Mouse (Mus musculus) neural tube, embryonic 12.5 days (tissue): ENCODE measurements around the gene Sema4b. TPM values are rescaled to one million over a fixed set of nuclear protein-coding genes. Genes with fewer than 3 reads are reported as not detected.

Source experiments
- ATAC-seq: fragments of 200-750 bp; cut with Nextera tagmentation; 2 replicates; pipeline ENCODE4 v1.8.0; 2017; ENCODE audit warnings: low read depth, mild to moderate bottlenecking, moderate TSS enrichment, moderate library complexity; ENCODE audit not compliant: low FRiP score
- H3K27ac ChIP-seq: fragments of 300-500 bp; sonication (generic); 2 replicates; pipeline ENCODE4 v1.5.1; 2016
- H3K27me3 ChIP-seq: fragments of 300-500 bp; sonication (generic); replicated peaks from 2 replicates; pipeline ENCODE4 v1.6.1; 2016; ENCODE audit warnings: mild to moderate bottlenecking
- H3K36me3 ChIP-seq: fragments of 300-500 bp; sonication (generic); 2 replicates; pipeline ENCODE4 v1.6.1; 2016; ENCODE audit warnings: mild to moderate bottlenecking
- H3K4me1 ChIP-seq: fragments of 300-500 bp; sonication (generic); 2 replicates; pipeline ENCODE4 v1.6.1; 2016
- H3K4me2 ChIP-seq: fragments of 300-500 bp; sonication (generic); replicated peaks from 2 replicates; pipeline ENCODE4 v1.6.1; 2016; ENCODE audit warnings: mild to moderate bottlenecking
- H3K4me3 ChIP-seq: fragments of 300-500 bp; sonication (generic); 2 replicates; pipeline ENCODE4 v1.5.1; 2016
- H3K9ac ChIP-seq: fragments of 300-500 bp; sonication (generic); 2 replicates; pipeline ENCODE4 v1.6.1; 2016; ENCODE audit warnings: mild to moderate bottlenecking
- H3K9me3 ChIP-seq: fragments of 300-500 bp; sonication (generic); 2 replicates; pipeline ENCODE4 v1.6.1; 2016; ENCODE audit warnings: mild to moderate bottlenecking
- WGBS: fragments of 180-500 bp; shearing (Covaris S2); methylation state at CpG from one replicate; pipeline ENCODE4 v1.1.7; 2016; 5-methylcytosine and 5-hydroxymethylcytosine counted together
- polyA plus RNA-seq: library from polyadenylated mRNA; unstranded; fragments of >200 nt; fragmentation: Nextera tagmentation; extraction: Ambion mirVana; gene quantifications from 2 replicates; pipeline ENCODE4 v1.2.1, GENCODE M21; 2016

Sema4b gene
- polyA plus RNA-seq, 1 experiment from 2014 or later = 18.9 TPM

DNA sequence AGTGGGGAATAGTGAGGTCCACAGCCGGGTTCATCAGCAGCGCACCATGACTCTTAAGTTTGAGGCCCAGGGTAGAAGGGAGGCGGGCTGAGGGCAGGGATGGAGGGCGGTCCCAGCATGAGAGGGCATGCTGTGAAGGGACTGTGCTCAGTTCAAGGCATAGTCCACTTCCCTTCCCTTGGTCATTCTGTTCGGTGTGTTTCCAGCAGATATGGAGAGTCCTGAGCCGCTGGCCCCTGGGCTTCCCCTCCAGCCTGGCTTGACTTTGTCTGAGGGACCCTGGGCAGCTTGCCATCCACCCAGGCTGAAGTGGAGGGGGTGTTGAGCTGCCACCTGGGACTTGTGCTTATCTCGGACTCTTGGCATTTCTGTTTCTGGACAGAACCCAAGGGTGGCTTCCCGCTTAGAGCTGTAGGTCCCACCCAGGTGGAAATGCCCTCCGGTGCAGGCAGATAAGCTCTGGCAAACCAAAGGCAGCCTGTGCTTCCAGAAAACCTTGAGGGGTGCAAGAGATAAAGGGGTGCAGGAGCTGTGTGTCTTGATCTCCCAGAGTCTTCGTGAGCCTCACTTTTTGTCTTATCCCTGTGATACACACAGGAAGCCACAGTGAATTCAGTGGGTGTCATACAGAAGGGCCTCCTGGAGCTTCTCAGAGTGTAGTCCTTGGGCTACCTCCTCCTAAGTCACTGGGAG, 22.2 kb downstream of the Sema4b start:
- Histone ChIP-seq H3K4me1 (peaks cover 43% of the 10 kb centered on the region), H3K9ac (peak overlapping the region; percentile 33; the same call in 1 of the 2 replicates), H3K27me3 (no peaks in the 10 kb centered on the region), H3K9me3 (no peaks in the 10 kb centered on the region), H3K27ac (no peak overlapping the region), H3K4me3 (no peak overlapping the region), H3K4me2 (no peak overlapping the region), H3K36me3 (peaks cover 12% of the 10 kb centered on the region)
- ATAC-seq = no peak
- WGBS = 84% methylated on average over 10 of the region's 10 CpGs

- Histone ChIP-seq H3K4me3 (no peak overlapping the region), H3K9ac (0 out of 2 replicates have a peak overlapping the region, but pooled peaks have one; percentile 5), H3K4me1 (peaks cover 36% of the 10 kb centered on the region; the same call in 1 of the 2 replicates), H3K27ac (no peak overlapping the region), H3K27me3 (no peaks in the 10 kb centered on the region), H3K36me3 (peaks cover 12% of the 10 kb centered on the region), H3K9me3 (no peaks in the 10 kb centered on the region), H3K4me2 (no peak overlapping the region)
- 79% methylated on average over 6 of the region's 6 CpGs for WGBS
- ATAC-seq = no peak
These were observed 23.0 kb downstream of the Sema4b start for GRCm38 (mm10) chr7:80209669-80210068.

GRCm38 (mm10) chr7:80210982-80211381, 24.3 kb downstream of the Sema4b start:
- Histone ChIP-seq H3K9ac (no peak overlapping the region), H3K4me1 (peaks cover 36% of the 10 kb centered on the region; the same call in 1 of the 2 replicates), H3K9me3 (no peaks in the 10 kb centered on the region), H3K4me2 (no peak overlapping the region), H3K27ac (no peak overlapping the region), H3K36me3 (peaks cover 17% of the 10 kb centered on the region), H3K4me3 (no peak overlapping the region), H3K27me3 (no peaks in the 10 kb centered on the region)
- WGBS = 92% methylated on average over 4 of the region's 4 CpGs
- ATAC-seq = no peak

GRCm38 (mm10) chr7:80213604-80214003, 27.0 kb downstream of the Sema4b start:
- no peak for ATAC-seq
- Histone ChIP-seq H3K4me3 (no peak overlapping the region), H3K4me1 (0 out of 2 replicates have a peak, but pooled peaks cover 14% of the 10 kb centered on the region), H3K9ac (no peak overlapping the region), H3K36me3 (peaks cover 43% of the 10 kb centered on the region), H3K27me3 (no peaks in the 10 kb centered on the region), H3K4me2 (no peak overlapping the region), H3K9me3 (no peaks in the 10 kb centered on the region), H3K27ac (no peak overlapping the region)
- WGBS = 93% methylated on average over 7 of the region's 7 CpGs

DNA sequence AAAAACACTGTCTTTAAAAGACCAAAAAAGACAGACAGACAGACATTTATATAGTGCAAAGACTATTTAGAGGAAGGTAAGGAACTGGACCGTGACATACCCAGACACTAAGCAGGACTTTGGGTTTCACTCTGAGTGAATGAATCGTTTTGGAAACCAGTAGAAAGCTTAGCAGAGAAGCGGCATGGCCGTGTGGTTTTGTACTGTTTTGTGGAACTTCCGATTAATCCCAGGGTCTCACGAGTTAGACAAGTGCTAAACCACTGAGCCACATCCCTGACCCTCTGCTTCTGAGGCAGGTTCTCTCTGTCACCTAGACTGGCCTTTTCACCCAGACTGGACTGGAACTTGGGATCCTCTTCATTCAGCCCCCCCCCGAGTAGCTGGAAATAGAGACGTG, 27.8 kb downstream of the Sema4b start:
- H3K27me3 ChIP-seq = no peaks in the 10 kb centered on the region
- H3K4me1 ChIP-seq = 0 out of 2 replicates have a peak, but pooled peaks cover 10% of the 10 kb centered on the region
- no peak overlapping the region for H3K9ac ChIP-seq
- ATAC-seq = no peak
- no peak overlapping the region for H3K27ac ChIP-seq
- H3K4me2 ChIP-seq = no peak overlapping the region
- H3K36me3 ChIP-seq = peaks cover 51% of the 10 kb centered on the region
- 90% methylated on average over 8 of the region's 8 CpGs for WGBS
- no peak overlapping the region for H3K4me3 ChIP-seq
- no peaks in the 10 kb centered on the region for H3K9me3 ChIP-seq

DNA sequence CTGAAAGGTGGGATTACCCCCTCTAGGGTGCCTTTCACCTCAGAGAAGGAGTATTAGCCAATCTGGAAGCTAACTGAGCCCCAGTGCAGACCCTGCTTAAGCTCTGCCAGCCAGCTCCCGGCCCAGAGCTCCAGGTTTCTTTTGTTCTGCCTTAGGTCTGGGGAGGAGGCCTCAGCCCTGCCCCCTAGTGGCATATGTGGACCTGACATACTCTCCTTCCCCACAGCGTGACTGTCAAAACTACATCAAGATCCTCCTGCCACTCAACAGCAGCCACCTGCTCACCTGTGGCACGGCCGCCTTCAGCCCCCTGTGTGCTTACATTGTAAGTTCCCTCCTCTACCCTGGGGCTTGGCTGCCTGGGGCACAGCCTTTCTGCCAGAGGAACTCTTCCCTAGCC, 28.8 kb downstream of the Sema4b start:
- 37% methylated on average over 4 of the region's 4 CpGs for WGBS

DNA sequence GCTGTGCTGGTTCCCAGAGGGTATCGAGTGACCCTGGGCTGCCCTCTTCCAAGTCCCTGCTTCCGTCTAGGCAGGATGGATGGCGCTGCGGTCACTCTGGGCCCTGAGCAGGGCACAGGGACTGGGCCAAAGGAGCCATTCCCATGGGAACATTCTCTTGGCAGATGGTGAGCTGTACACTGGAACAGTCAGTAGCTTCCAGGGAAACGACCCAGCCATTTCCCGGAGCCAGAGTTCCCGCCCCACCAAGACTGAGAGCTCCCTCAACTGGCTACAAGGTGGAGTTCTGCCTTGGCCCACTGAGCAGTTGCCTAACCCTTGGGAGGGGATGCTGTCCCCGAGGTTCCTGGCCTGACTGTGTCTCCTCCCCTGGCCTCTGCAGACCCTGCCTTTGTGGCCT, 29.9 kb downstream of the Sema4b start:
- H3K9me3 ChIP-seq = no peaks in the 10 kb centered on the region
- H3K9ac ChIP-seq = no peak overlapping the region
- H3K4me1 ChIP-seq = 0 out of 2 replicates have a peak, but pooled peaks cover 7% of the 10 kb centered on the region
- 73% methylated on average over 8 of the region's 8 CpGs for WGBS
- H3K27me3 ChIP-seq = no peaks in the 10 kb centered on the region
- H3K36me3 ChIP-seq = peaks cover 72% of the 10 kb centered on the region
- no peak for ATAC-seq
- H3K4me2 ChIP-seq = no peak overlapping the region
- no peak overlapping the region for H3K4me3 ChIP-seq
- no peak overlapping the region for H3K27ac ChIP-seq

More for the DNA sequence above, 28.8 kb downstream of the Sema4b start:
- Histone ChIP-seq H3K9me3 (no peaks in the 10 kb centered on the region), H3K27ac (no peak overlapping the region), H3K27me3 (no peaks in the 10 kb centered on the region), H3K9ac (0 out of 2 replicates have a peak overlapping the region, but pooled peaks have one; percentile 26), H3K36me3 (peaks cover 61% of the 10 kb centered on the region), H3K4me1 (0 out of 2 replicates have a peak, but pooled peaks cover 7% of the 10 kb centered on the region), H3K4me3 (no peak overlapping the region), H3K4me2 (no peak overlapping the region)
- ATAC-seq = peak; percentile 85

GRCm38 (mm10) chr7:80218666-80219065, 32.0 kb downstream of the Sema4b start:
- no peak overlapping the region for H3K27ac ChIP-seq
- peaks cover 73% of the 10 kb centered on the region for H3K36me3 ChIP-seq
- 0 out of 2 replicates have a peak, but pooled peaks cover 7% of the 10 kb centered on the region for H3K4me1 ChIP-seq
- ATAC-seq = no peak
- H3K4me3 ChIP-seq = no peak overlapping the region
- WGBS = 94% methylated on average over 9 of the region's 9 CpGs
- H3K9me3 ChIP-seq = no peaks in the 10 kb centered on the region
- H3K4me2 ChIP-seq = no peak overlapping the region
- H3K27me3 ChIP-seq = no peaks in the 10 kb centered on the region
- no peak overlapping the region for H3K9ac ChIP-seq

GRCm38 (mm10) chr7:80220237-80220797, 33.7 kb downstream of the Sema4b start:
- Histone ChIP-seq H3K9me3 (no peaks in the 10 kb centered on the region), H3K4me2 (no peak overlapping the region), H3K4me1 (0 out of 2 replicates have a peak, but pooled peaks cover 4% of the 10 kb centered on the region), H3K36me3 (peaks cover 89% of the 10 kb centered on the region), H3K27ac (no peak overlapping the region), H3K27me3 (no peaks in the 10 kb centered on the region), H3K4me3 (no peak overlapping the region), H3K9ac (no peak overlapping the region)
- no peak for ATAC-seq
- 97% methylated on average over 9 of the region's 9 CpGs for WGBS

DNA sequence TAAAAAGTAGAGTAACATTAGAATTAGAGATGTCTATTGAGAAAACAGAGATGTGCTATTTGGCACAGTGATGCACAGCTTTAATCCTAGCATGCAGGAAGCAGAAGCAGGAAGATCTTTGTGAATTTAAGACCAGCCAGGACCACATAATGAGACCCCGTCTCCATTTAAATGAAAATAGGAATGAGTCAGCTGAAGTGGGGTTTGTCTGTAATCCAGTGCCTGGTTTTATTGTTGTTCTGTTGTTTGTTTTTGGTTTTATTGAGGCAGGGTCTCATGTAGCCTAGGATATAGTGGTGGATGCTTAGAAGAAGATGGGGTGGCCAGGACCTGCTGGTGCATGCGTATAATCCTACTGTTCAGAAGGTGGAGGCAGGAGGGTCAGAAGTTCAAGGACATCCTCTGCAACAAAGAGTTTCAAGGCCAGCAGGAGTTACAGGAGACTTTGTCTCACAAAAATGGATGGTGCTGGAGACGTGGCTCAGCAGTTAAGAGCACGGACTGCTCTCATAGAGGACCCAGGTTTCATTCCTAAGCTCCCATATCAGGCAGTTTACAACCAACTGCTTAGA, 34.6 kb downstream of the Sema4b start:
- no peak overlapping the region for H3K27ac ChIP-seq
- no peak overlapping the region for H3K4me3 ChIP-seq
- H3K9me3 ChIP-seq = no peaks in the 10 kb centered on the region
- no peaks in the 10 kb centered on the region for H3K27me3 ChIP-seq
- no peak for ATAC-seq
- H3K36me3 ChIP-seq = peaks cover 86% of the 10 kb centered on the region
- no peaks in the 10 kb centered on the region for H3K4me1 ChIP-seq
- H3K9ac ChIP-seq = no peak overlapping the region
- H3K4me2 ChIP-seq = no peak overlapping the region
- 80% methylated on average over 4 of the region's 4 CpGs for WGBS

GRCm38 (mm10) chr7:80227065-80227464, 40.4 kb downstream of the Sema4b start:
- H3K4me3 ChIP-seq = no peak overlapping the region
- whole genome bisulfite sequencing = 95% methylated on average over 4 of the region's 4 CpGs
- no peak overlapping the region for H3K4me2 ChIP-seq
- no peaks in the 10 kb centered on the region for H3K9me3 ChIP-seq
- H3K27ac ChIP-seq = no peak overlapping the region
- H3K4me1 ChIP-seq = peaks cover 12% of the 10 kb centered on the region
- H3K36me3 ChIP-seq = peaks cover 47% of the 10 kb centered on the region
- H3K27me3 ChIP-seq = no peaks in the 10 kb centered on the region
- H3K9ac ChIP-seq = no peak overlapping the region
- no peak for ATAC-seq

- no peak for ATAC-seq
- WGBS = 19% methylated on average over 6 of the region's 6 CpGs
These were observed 43.6 kb downstream of the Sema4b start for GRCm38 (mm10) chr7:80230196-80230595.

More at GRCm38 (mm10) chr7:80230196-80230595, 43.6 kb downstream of the Sema4b start:
- peaks cover 20% of the 10 kb centered on the region for H3K4me1 ChIP-seq
- no peak overlapping the region for H3K27ac ChIP-seq
- no peak overlapping the region for H3K9ac ChIP-seq
- no peaks in the 10 kb centered on the region for H3K27me3 ChIP-seq
- no peak overlapping the region for H3K4me3 ChIP-seq
- H3K4me2 ChIP-seq = no peak overlapping the region
- peaks cover 23% of the 10 kb centered on the region for H3K36me3 ChIP-seq
- no peaks in the 10 kb centered on the region for H3K9me3 ChIP-seq
